Mouse (Mus musculus) spleen, postnatal 10 days (tissue): ENCODE results near the gene Sgms2.

Experiments
- DNase-seq, 2 experiments: peaks; one replicate each; pipeline ENCODE4 v3.0.0; 2021 to 2022; ENCODE audit warnings: low spot score in 2 of 2

Gene Sgms2

DNA sequence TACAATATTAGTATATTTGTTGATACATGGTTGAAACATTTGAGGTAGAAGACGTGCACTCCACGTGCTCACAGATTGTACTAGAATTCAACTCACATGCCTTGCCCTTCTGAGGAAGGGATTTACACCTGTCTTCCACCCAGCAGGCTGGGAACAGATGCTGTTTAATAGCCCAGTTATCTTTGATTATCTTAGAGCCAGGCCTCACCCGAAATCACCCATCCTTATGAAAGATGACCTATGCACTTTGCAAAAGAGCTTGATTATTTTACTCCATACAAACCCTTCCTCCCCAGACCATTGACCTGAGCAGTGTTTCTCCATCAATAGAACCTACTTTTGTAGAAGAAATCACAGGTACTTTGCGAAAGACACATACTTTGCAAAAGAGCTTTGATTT, 180.6 kb downstream of the Sgms2 start:
- DNase-seq, result no peak

DNA sequence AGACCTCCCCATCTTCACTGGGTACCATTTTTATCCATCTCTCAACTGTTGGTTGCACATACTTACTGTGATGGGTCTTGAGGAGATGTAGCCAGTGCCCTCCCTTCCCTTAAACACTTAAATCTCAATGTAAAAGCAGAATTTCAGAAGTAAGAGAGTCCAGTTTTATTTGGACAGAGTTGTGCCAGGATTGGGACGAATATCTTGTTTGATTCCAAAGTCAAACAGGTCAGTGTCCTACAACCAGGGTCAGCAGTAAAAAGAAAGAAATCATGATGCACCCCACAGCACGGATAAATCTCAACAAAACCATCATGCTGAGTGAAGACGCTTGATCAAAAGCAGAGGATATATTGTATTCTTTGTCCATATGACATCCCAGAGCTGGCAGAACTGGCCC, 183.4 kb downstream of the Sgms2 start:
- DNase-seq, result no peak

DNA sequence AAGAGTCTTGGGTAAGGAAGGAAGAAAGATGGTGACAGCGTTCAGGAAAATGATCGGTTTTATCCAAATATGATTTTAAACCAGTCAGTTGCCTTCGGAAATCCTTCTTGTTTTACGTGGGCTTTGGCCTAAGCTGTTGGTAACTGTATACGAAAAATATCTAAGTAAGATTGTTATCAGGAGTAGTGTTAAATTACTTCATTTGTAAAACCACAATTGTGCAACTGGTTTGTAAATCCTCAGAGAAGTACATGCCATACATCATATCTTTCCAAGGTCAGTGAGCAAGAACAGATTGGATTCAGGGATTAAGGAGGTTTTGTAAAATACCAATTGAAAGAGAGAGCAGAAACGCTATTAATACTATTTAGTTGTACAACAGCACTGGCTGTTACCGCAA, 185.0 kb downstream of the Sgms2 start:
- no peak for DNase-seq

DNA sequence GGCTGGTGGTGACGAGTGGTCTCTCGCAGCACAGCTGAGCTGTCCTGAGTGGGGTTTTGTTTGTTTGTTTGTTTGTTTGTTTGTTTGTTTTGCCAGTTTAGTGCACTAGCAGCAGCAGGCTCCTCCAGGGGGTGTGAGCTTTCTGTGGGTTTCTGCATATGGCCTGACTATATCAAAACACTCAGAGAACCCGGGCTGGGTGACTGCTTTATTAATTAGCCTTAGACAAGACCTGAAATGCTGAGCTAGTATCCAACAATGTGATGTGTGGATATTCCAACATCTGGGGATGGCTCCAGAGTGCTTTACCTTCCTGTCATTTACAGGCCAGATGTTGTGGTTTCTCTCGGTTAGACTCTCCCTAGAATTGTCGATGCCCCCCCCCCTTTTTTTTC, 187.9 kb downstream of the Sgms2 start:
- DNase-seq, result no peak

DNA sequence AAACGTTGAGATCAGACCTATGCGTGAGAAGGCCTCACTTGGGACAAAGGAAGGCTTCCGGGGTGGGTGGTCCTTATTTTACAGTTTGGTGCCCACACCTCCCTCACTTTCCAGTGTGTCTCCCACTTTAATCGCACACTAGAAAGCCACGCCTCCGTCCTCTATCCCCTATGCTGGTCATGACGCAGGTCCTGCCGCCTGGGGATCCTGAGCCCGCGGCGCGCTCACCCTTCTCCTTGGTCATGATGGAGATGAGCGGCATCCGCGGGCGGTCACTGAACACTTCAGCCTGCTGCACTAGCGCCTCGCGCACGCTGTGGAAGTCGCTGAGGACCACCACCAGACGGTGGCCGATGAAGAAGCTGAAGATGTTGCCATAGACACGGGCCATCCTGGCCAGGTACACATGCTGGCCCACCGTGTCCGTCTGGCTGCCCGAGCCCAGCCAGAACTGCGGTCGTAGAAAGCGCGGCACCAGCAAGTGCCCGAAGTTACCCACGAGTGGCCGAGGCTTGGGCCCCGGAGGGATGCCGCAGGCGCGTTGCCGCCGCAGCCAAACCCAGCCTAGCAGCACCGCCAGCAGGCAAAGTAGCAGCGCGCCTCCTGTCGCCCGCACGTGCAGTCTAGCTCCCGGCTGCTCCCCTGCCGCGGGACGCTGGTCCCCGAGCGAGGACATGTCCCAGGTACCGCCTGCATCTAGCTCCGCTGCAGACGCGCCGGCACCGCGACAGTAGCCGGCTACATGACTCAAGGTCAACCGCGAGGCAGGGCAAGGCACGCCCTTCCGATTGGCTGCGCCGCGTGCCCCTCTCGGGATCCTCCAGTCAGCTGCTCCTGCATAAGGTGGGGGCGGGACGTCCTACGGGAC, 188.5 kb downstream of the Sgms2 start, which contains the start of gene Cyp2u1:
TSS of gene Cyp2u1 (minus strand) at position 776 of the 868 bp plus-strand sequence.
- DNase-seq, result peak; percentile 52 to 83

DNA sequence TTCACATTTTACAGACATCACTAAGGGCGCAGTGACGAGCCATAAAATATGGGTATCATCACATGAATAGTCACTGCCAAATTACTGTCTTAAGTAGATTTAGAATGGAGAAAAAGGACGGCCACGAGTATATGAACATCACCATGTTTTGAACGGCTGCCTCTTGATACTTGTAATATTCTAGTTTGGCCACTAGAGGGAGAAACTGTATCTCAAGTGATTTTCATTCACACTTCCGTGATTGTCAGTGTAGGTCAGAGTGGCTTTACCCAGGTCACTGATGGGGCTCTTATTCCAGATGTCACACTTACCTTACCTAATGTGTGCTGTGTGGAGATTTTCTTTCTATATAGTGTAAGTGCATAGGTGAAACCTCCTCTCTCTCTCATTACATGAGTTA, 191.3 kb downstream of the Sgms2 start:
- no peak for DNase-seq

DNA sequence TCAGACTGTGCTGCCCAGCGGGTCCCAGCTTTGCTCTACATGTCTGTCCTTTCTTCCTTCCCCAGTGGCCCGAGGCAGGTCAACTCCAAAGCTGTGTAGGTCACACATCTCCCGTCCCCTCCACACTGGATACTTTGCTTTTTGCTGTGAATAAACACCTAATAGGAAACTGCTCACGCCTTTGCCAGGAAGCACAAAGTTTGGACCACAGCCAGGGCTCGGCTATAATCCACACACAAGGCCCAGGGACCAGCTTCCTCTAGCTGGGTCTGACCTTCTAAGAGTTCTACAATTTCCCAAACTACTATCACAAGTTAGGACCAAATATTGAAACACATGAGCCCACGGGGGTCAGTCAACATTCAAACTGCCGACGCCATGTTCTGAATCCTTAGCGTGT, 192.1 kb downstream of the Sgms2 start:
- DNase-seq, result no peak

DNA sequence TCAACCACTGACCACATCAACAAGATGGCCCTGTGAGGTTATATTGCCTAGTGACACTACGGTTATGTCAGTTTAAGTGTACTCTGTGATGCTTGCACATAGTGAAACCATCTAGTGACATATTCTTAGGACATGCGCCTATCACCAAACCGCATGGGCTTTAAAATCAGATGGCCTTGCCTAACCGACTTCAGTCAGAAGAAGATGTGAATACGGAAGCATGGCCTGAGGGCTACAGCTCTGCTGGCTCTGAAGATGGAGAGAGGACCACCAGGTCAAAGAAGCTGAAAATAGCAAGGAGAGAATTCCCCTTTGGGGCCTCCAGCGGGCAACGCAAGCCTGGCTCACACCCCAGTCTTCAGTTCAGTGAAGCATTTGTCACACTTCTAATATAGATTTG, 194.3 kb downstream of the Sgms2 start:
- no peak for DNase-seq

DNA sequence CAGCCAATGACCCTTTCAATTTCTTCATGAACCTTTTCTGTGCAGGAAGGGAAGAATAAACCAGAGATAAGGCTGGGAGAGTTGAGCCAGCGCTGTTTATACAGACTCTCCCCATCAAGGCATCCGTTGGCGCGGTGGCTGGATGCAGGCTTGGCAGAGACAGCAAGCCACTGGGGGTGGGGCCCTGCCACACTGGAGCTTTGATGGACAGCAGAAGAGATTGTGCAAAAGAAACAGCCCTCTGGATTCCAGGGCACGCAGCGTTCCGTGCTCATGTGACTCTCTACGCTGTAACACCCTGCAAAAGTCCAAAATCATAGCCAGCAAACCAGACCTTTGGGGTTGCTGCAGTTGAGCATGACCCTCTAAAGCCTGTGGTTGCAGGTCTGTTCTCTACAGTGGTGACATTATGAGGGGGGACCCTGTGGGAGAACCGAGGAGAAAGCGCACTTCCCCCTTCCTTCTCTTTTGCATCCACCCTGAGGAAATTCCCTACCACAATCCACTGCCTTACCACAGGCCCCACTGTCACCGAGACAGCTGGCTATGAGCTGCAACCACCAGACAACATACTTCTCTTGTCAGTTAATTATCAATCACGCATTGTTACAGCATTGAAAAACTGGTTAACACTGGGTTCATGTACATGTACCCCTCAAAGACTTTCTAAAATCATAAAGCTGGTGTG, 195.6 kb downstream of the Sgms2 start:
- DNase-seq, result no peak

DNA sequence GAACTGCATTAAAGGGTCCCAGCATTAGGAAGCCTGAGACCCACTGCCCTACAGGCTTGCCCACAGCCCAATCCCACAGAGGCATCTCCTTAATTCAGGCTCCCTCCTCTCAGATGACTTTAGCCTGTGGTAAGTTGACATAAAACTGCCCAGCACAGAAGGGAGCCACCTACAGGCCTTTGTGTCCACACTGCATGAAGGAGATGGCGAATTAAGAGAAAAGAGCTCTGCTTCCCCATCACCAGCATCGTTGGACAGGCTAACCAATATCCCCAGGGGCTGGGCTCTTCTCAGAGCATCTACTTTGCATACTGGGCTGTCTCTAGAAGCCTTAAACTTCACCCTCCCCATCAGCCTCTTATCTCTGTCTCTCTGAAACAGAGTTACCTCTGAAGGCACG, 196.7 kb downstream of the Sgms2 start:
- DNase-seq, result no peak

DNA sequence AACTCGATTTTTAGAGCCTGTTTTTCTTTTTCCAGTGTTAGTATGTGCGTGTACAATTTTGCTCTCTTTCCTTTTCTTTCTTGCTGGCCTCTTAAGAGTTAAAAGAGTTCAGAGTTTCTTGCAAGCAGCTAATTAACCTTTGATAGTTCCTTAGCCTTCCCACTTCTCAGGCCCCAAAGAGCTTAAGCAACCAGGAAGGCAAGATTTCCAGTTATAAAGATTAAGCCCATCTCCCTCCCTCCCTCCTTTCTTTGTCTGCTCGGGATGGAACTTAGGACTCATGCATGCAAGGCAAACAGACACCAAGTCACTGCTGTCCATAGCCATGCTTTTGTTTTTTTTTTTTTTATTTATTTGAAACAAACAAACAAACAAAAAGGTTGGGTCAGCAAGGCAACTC, 198.3 kb downstream of the Sgms2 start:
- no peak for DNase-seq

DNA sequence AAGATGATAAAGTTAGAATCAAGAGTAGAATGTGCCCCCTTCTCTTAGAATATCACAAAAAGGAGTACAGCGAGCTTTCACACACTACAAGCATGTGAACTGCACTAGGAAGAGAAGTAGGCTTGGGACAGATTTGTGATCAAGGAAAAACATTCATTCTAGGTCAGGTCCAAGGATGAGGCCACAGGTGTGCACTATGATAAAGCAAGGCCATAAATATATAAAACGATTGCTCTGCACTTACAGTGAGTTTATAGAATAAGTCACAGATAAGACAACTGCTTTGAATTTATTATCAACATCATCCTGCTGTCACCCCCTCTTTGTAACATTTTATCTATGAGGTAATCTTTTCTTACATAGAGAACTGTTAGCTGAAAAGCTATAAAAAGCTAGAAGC, 198.9 kb downstream of the Sgms2 start:
- no peak for DNase-seq

DNA sequence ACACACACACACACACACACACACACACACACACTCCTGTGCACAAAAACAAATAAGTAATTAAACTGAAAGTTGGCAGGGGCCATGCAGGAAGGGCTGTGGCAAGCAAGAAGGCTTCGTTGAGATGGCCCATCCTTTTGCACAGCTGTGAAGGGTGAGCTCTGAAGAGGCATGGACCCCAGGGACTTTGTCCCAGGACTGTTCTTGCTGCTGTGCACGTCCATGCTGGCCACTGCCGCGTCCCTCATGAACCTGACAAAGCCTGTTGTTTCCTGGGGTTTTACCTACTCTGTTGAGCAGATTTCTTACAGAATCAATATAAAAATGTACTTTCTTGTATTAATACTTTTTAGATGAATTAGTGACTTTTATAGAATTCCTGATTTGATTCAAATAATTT, 199.3 kb downstream of the Sgms2 start:
- DNase-seq, result no peak

DNA sequence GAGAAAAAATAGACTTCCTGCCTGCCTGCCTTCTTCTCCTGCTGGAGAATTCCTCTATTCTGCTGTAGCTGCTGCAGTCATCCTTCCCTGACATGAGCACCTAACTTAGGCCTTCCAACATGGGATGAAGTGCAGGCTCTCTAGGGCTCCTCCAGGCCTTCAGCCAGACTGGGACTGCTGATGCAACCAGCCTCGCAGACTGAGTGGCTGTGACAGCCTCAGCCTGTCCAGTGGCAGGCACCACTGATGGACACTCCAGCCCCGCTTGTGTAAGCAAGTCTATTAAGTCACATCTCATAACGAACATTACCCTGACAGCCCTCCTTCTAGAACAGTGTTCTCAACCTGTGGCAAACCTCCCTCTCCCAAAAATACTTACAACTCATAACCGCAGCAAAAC, 217.1 kb downstream of the Sgms2 start:
- no peak for DNase-seq

DNA sequence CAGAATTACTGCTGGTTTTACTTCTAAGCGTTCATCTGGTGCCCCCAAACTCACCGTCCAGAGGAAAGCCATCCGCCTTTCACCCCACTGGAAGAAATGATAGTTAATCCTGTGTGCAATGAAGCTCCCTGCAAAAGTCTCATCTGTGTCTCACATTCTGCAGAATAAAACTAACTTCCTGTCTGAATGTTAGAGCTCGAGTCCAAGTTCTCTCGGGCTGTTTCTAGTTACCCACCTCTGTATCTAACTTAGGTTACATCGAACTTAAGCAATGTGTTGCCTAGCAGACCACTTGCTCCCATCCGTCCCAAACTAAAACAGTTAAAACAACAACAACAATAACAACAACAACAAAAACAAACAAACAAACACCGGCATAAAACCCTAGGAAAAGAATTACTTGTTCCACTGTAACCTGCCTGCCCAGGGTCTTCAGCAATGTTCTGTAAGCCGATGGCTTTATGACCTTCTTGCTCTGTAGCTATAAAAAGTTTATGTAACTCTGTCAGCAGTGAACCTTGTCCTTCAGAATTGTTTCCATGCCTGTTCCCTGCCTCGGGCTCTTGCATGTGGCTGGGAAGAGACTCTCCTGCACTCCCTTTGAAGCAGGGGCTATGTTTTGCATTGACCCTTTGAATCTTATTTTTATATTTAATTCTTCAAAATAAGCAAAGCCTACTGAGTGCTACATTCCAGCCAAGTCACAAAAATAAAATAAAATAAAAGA, 218.7 kb downstream of the Sgms2 start:
- DNase-seq, result no peak

DNA sequence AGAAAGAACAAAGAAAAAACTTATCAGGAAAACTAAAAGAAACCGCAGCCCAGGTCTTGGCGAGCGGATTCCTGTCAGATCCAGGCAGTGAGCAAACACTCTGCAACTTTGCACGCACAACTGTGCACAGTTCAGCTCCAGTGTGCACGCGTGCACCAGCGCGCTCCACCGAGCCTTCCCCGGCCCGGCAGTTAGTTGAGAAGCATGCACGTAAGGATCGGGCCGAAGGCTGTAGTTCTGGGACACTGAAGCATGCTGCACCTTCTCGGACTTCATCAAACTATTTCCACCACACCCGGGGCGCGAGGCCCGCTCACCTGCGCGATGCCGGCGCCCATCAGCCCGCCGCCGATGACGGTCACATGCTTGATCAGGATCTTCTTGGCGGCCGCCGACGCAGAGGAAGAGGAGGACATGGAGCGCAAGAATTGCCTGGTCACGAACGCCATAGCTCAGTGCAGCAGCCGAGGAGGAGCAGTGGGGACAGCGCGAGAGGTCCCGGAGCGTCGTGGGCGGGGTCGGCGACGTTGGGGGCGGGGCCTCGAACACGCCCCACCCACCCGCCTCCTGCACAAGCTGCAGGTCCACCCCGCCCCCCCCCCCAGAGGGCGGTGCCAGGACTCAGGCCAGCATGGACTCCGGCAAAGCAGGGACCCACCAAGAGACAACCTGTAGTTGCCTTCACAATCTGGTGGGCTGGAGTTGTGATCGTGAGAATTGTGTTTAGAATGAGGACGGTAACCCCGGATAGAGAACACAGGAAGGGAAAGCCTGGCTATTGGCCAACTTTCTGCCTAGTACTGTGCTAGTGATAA, 219.4 kb downstream of the Sgms2 start, which contains the start of gene Hadh:
TSS of gene Hadh (minus strand) at position 543 of the 815 bp plus-strand sequence.
- DNase-seq, result peak; percentile 69 to 86

DNA sequence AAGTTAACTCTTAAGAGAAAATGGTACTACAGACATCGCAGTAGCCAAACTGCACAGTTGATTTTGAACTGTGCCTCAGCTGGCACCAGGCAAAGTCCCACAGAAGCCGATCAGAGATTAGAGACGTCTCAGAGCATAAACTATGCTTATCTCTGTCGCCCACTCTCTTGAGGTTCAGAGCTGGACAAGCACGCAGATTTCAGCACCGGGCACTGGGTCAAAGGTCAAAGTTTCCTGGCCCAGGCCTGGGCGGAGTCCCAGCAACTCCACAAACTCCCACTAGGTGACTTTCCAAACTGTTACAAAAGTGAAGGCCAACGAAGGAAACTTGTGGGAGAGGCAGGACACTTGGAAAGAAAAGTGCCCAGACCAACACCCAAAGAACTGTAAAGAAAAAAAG, 220.1 kb downstream of the Sgms2 start:
- DNase-seq, result peak; percentile 25 to 43

DNA sequence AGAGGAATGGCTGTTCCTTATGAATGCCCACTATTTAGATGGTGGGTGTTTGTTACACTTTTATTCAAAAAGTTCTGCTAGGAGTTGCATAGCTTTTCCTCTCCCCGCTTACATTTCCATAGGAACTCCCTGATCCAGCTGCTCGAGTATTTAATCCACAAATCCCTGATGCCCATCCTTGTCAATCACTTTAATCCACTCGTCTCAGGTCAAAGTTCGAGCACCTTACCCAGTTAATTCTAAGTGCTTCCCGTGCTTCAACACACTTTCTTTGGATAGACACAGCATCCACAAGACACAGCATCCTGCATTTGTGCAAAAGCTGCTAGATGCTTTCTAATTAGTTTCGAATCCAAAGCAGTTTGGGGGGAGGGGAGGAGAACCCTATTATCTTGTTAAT, 220.8 kb downstream of the Sgms2 start:
- DNase-seq, result no peak
